ENCODE assay signal across 15 mouse cellular contexts in the genomic region with DNA sequence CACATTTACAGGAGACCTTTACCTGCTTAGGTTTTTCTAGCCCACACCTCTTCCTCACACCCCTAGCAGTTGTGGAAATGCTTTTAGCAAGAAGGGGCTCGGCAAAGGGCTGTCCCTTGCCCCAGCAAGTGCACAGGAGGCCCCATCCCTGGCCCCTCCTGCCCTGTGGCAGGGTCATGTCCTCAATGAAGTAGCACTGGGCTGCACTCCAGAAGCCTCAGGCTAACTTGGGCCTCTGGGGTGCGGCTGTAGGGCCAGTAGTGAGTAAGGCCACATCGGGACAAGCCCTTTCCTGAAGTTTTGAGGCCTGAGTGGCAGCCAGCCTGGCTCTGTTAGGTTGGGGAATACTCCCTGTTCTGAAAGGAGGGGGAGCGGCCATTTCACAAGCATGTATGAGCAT. TPM values are rescaled to one million over a fixed set of nuclear protein-coding genes. Genes with fewer than 3 reads are reported as not detected.
DNase-seq lines count a peak whose midpoint lies in the region; ATAC-seq and TF ChIP-seq lines count a peak whose summit lies in the region.
"Had no signal": no experiment of that assay in that cellular context is flagged by ENCODE, and none has a peak within 500 bp of the region (broad histone marks: within the 10 kb centered on the region; RNA-seq: fewer than 3 reads in every experiment).

No protein-coding gene starts in this region.

- H3K36me3 ChIP-seq in stomach, postnatal 0 days (ENCODE audit: control insufficient read depth, insufficient read depth, low read length) = no peaks in the 10 kb centered on the region
- H3K36me3 ChIP-seq: embryonic facial prominence, embryonic 12.5 days; hindbrain, embryonic 13.5 days; liver, embryonic 12.5 days had no signal

- intact Hi-C loops in heart, postnatal 25 days (cut with DNase I) = no loop called here

- H3K9ac ChIP-seq in stomach, postnatal 0 days (ENCODE audit: low read length) = no peak overlapping the region
- H3K9ac ChIP-seq: embryonic facial prominence, embryonic 12.5 days; hindbrain, embryonic 13.5 days; liver, embryonic 12.5 days had no signal

- H3K4me2 ChIP-seq in stomach, postnatal 0 days (replicated peaks; ENCODE audit: low read depth) = no peak overlapping the region
- H3K4me2 ChIP-seq: embryonic facial prominence, embryonic 12.5 days; hindbrain, embryonic 13.5 days; liver, embryonic 12.5 days had no signal

- no peaks in the 10 kb centered on the region for H3K27me3 ChIP-seq in stomach, postnatal 0 days (ENCODE audit: control insufficient read depth, insufficient read depth, low read length)
- H3K27me3 ChIP-seq: hindbrain, embryonic 13.5 days had no signal

- peak; percentile 30 to 38 for DNase-seq in urinary bladder, adult 18-20 months (ENCODE audit: low spot score in 2 of 2)
- no peak for DNase-seq in urinary bladder, postnatal 10 days (ENCODE audit: low spot score)
- peak; percentile 73 for DNase-seq in gastrocnemius, postnatal 10 days
- DNase-seq in heart, postnatal 25 days (ENCODE audit: low spot score) = peak; percentile 52
- peak; percentile 51 for DNase-seq in stomach, postnatal 0 days (ENCODE audit: low spot score)
- no peak for DNase-seq in spleen, adult 12 weeks (ENCODE audit: low spot score)
- no peak for DNase-seq in cerebellum, adult 11-12 months
- DNase-seq: cerebellum, adult 2 months; kidney, adult 9 months; layer of hippocampus, postnatal 36 days; retina, postnatal 1 day had no signal

- no peak for TF ChIP-seq CTCF in stomach, postnatal 0 days (IDR thresholded peaks at IDR 0.05; ENCODE audit: low read depth)

- ATAC-seq in stomach, postnatal 0 days (ENCODE audit: low FRiP score, low TSS enrichment) = peak; percentile 45; the same call in 1 of the 2 replicates
- ATAC-seq: liver, embryonic 12.5 days had no signal

- H3K27ac ChIP-seq in stomach, postnatal 0 days (replicated peaks) = 0 out of 2 replicates have a peak overlapping the region, but pooled peaks have one; percentile 40
- H3K27ac ChIP-seq: embryonic facial prominence, embryonic 12.5 days; hindbrain, embryonic 13.5 days; liver, embryonic 12.5 days had no signal

- no peak overlapping the region for H3K4me3 ChIP-seq in stomach, postnatal 0 days (ENCODE audit: low read depth, low read length)
- H3K4me3 ChIP-seq: embryonic facial prominence, embryonic 12.5 days; hindbrain, embryonic 13.5 days; liver, embryonic 12.5 days; megakaryocyte, embryonic 14.5 days had no signal

- H3K9me3 ChIP-seq in stomach, postnatal 0 days (ENCODE audit: control insufficient read depth, low read length) = no peaks in the 10 kb centered on the region
- H3K9me3 ChIP-seq: embryonic facial prominence, embryonic 12.5 days; hindbrain, embryonic 13.5 days; liver, embryonic 12.5 days; megakaryocyte, embryonic 14.5 days had no signal

- 57% methylated on average over 4 of the region's 4 CpGs for WGBS in stomach, postnatal 0 days

- TF ChIP-seq EP300 in stomach, postnatal 0 days (optimal IDR thresholded peaks at IDR 0.05) = no peak

- H3K4me1 ChIP-seq in stomach, postnatal 0 days (replicated peaks; ENCODE audit: control insufficient read depth, insufficient read depth) = no peaks in the 10 kb centered on the region
- H3K4me1 ChIP-seq: embryonic facial prominence, embryonic 12.5 days had no signal

RNA-seq across cellular contexts. Expression of a gene that starts 6.7 kb away (rescaled TPM):
- 10 to 100 TPM; 63.5 to 81.2 TPM for total RNA-seq in gastrocnemius, postnatal 10 days (2021)
- total RNA-seq in heart, postnatal 25 days (2021) = 1 to 10 TPM; 8.6 to 9.4 TPM
- 0.13 and 0.16 TPM in 2 replicates for polyA plus RNA-seq in stomach, postnatal 0 days (2015; fragmentation: Nextera tagmentation; extraction: Ambion mirVana)

RNA-seq across cellular contexts. Expression of a gene that starts 27.2 kb away (rescaled TPM):
- total RNA-seq in gastrocnemius, postnatal 10 days (2021) = 100 to 1,000 TPM; 300 to 343 TPM
- 100 to 1,000 TPM; 323 to 335 TPM for total RNA-seq in heart, postnatal 25 days (2021)
- 234 and 250 TPM in 2 replicates for polyA plus RNA-seq in stomach, postnatal 0 days (2015; fragmentation: Nextera tagmentation; extraction: Ambion mirVana)

RNA-seq across cellular contexts. Expression of a gene that starts 43.4 kb away (rescaled TPM):
- 10 to 100 TPM; 23.2 to 30.1 TPM for total RNA-seq in gastrocnemius, postnatal 10 days (2021)
- total RNA-seq in heart, postnatal 25 days (2021) = 10 to 100 TPM; 28.8 to 29.4 TPM
- polyA plus RNA-seq in stomach, postnatal 0 days (2015; fragmentation: Nextera tagmentation; extraction: Ambion mirVana) = 9.6 and 9.9 TPM in 2 replicates

Comparison
In these comparisons a context has a peak if more than half of its experiments do, and no peak if none do; other contexts are left out.
1. DNase-seq: peak in urinary bladder, adult 18-20 months (2 of 2), gastrocnemius, postnatal 10 days (single experiment), heart, postnatal 25 days (single experiment) and stomach, postnatal 0 days (single experiment); none in urinary bladder, postnatal 10 days (single experiment), spleen, adult 12 weeks (single experiment) and cerebellum, adult 11-12 months (single experiment).
2. RNA of a gene that starts 6.7 kb away (total RNA-seq): 63.5 to 81.2 TPM in gastrocnemius, postnatal 10 days; 8.6 to 9.4 TPM in heart, postnatal 25 days; every median in the first group is over 4 times any median in the second.